Mouse (Mus musculus): ENCODE results near the gene Itih4. TPM values are rescaled to one million over a fixed set of nuclear protein-coding genes. Genes with fewer than 3 reads are reported as not detected.

The Itih4 gene
- 278 and 305 TPM in 2 replicates for polyA plus RNA-seq (2015; fragmentation: Nextera tagmentation; extraction: Ambion mirVana)

DNA sequence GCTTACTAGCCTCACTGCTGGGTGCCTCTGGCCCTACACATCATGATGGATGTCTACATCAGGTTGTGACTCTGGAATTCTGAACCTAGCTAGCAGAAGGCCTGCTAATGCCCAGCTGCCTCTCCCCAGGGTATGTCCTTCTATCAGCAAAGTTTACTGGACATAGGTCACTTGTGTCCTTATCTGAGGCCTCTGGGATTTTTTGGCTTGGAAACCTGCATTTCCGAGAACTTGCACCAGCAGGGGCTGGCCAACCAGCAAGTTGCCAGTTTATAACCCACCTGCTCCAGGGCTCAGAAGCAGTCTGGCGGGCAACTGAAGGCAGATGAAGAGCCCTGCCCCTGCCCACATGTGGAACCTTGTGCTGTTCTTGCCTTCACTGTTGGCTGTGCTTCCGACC lies at the start of gene Itih4:
Gene Itih4, plus strand, starts transcription at position 273 of the 400 bp plus-strand sequence.
- Histone ChIP-seq H3K4me2 (ENCODE audit: low read depth, low read length) (peak within 1 kb of the TSS; percentile 31), H3K27ac (ENCODE audit: low read length) (peak within 1 kb of the TSS; percentile 77)
- peak; percentile 66 for ATAC-seq (ENCODE audit: low read depth)

DNA sequence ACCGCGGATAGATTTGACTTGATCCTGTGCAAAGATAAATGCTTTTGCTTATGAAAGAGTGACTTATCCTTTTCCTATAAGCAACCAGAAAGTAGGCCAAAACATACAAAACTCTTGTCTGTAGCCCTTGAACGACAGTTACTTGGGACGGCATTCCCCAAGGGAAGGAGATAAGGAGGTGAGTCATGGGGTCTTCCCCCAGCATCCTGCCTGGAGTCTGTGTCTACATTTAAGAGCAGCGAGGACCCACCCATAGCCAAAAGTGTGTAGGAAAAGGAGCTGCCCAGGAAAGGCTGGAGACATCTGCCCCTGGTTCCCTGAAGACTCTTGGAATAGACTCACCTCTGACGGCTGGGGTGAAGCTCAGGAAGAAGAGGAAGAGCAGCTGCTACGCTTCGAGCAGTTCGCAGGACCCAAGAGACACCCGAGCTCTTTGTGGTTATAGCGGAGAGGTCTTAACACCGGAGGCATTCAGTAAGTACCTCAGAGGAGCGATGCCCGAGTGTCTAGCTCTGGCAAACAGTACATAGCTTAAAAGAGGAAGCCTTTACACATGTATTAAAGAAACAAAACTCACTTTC lies 48.8 kb upstream of the Itih4 start:
- Histone ChIP-seq H3K36me3 (ENCODE audit: control insufficient read depth, insufficient read depth) (no peaks in the 10 kb centered on the region), H3K9me3 (replicated peaks; ENCODE audit: control insufficient read depth, low read length) (no peaks in the 10 kb centered on the region), H3K4me2 (ENCODE audit: low read depth, low read length) (no peak overlapping the region), H3K4me1 (ENCODE audit: control insufficient read depth, low read depth, low read length) (no peaks in the 10 kb centered on the region), H3K9ac (ENCODE audit: low read depth, low read length) (no peak overlapping the region), H3K27ac (ENCODE audit: low read length) (no peak overlapping the region), H3K27me3 (ENCODE audit: control insufficient read depth, insufficient read depth, low read depth, low read length) (no peaks in the 10 kb centered on the region), H3K4me3 (ENCODE audit: low read depth, low read length) (no peak overlapping the region)
- WGBS (ENCODE audit: insufficient replicate concordance), result 68% methylated on average over 14 of the region's 14 CpGs
- no peak for ATAC-seq (ENCODE audit: low read depth)

More for the DNA sequence above, at the start of gene Itih4:
- WGBS (ENCODE audit: insufficient replicate concordance), result 59% methylated on average over 3 of the region's 3 CpGs
- peak within 1 kb of the TSS; percentile 40 for H3K4me3 ChIP-seq (ENCODE audit: low read depth, low read length)
- no peak within 1 kb of the TSS for H3K9ac ChIP-seq (ENCODE audit: low read depth, low read length)
- no peaks in the 10 kb centered on the region for H3K9me3 ChIP-seq (replicated peaks; ENCODE audit: control insufficient read depth, low read length)
- H3K36me3 ChIP-seq (ENCODE audit: control insufficient read depth, insufficient read depth), result no peaks in the 10 kb centered on the region
- no peaks in the 10 kb centered on the region for H3K27me3 ChIP-seq (ENCODE audit: control insufficient read depth, insufficient read depth, low read depth, low read length)
- H3K4me1 ChIP-seq (ENCODE audit: control insufficient read depth, low read depth, low read length), result no peaks in the 10 kb centered on the region; the same call in 1 of the 2 replicates

DNA sequence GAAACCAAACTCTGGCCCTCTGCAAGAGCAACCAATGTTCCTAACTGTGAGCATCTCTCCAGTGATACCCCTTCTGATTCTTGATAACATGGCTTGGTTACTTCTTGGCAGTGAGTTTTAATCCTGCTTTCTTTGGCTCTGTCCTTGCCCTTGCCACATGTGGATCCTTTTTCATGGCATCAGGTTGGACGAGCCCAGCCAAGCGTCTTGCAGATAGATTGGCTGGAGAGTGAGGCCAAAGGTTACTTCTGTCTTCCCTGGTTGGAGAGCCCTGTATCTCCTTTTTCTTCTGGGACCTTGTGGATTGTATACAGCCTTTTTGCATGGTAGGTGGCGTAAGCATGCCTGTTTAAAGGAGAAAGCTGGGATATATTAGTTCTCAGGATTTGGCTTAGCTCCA lies 42.6 kb upstream of the Itih4 start:
- Histone ChIP-seq H3K27ac (ENCODE audit: low read length) (no peak overlapping the region), H3K9me3 (replicated peaks; ENCODE audit: control insufficient read depth, low read length) (no peaks in the 10 kb centered on the region), H3K27me3 (ENCODE audit: control insufficient read depth, insufficient read depth, low read depth, low read length) (no peaks in the 10 kb centered on the region), H3K4me1 (ENCODE audit: control insufficient read depth, low read depth, low read length) (no peaks in the 10 kb centered on the region), H3K9ac (ENCODE audit: low read depth, low read length) (no peak overlapping the region), H3K4me2 (ENCODE audit: low read depth, low read length) (no peak overlapping the region), H3K36me3 (ENCODE audit: control insufficient read depth, insufficient read depth) (no peaks in the 10 kb centered on the region), H3K4me3 (ENCODE audit: low read depth, low read length) (no peak overlapping the region)
- 59% methylated on average over 3 of the region's 3 CpGs for WGBS (ENCODE audit: insufficient replicate concordance)
- ATAC-seq (ENCODE audit: low read depth), result no peak

DNA sequence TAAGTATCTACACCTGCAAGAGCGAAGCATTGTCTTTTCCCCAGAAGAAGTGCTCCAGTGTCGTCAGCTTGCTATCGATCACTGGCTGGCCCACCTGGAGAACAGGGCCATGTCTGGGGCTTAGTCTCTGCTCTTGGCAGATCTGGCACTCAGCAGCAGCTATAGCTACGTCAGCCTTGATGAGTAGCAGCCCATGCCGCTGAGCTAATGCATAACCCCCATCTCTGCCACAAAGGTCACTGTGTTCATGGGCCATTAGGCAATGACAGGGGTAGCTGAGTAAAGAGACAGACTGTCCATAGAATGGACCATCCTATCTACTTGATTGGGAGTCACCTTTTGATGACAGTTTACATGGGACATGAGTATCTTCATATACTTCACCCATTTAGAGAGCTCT lies 35.8 kb upstream of the Itih4 start:
- Histone ChIP-seq H3K4me2 (ENCODE audit: low read depth, low read length) (no peak overlapping the region), H3K27ac (ENCODE audit: low read length) (no peak overlapping the region), H3K9me3 (replicated peaks; ENCODE audit: control insufficient read depth, low read length) (no peaks in the 10 kb centered on the region), H3K9ac (ENCODE audit: low read depth, low read length) (no peak overlapping the region), H3K4me1 (ENCODE audit: control insufficient read depth, low read depth, low read length) (no peaks in the 10 kb centered on the region; the same call in 1 of the 2 replicates), H3K4me3 (ENCODE audit: low read depth, low read length) (no peak overlapping the region), H3K36me3 (ENCODE audit: control insufficient read depth, insufficient read depth) (no peaks in the 10 kb centered on the region), H3K27me3 (ENCODE audit: control insufficient read depth, insufficient read depth, low read depth, low read length) (no peaks in the 10 kb centered on the region)
- 77% methylated on average over 5 of the region's 5 CpGs for WGBS (ENCODE audit: insufficient replicate concordance)
- ATAC-seq (ENCODE audit: low read depth), result peak; percentile 71

DNA sequence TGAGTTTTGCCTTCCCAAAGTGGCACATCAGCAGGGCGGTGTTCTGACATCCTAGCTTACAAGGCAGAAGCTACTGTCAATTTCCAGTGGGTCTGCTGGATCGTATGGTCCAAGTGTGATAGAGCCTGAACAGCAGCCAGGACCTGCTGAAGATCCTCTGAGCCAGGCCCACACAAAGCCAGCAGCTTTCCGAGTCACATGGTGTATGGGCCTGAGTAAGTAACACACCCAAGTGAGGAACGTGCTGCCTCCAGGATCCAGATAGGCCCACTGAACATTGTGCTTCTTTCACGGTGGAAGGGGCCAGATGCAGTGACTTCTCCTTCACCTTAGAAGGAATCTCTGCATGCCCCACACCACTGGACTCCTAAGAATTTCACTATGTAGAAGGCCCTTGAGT lies 34.0 kb upstream of the Itih4 start:
- Histone ChIP-seq H3K4me2 (ENCODE audit: low read depth, low read length) (no peak overlapping the region), H3K27ac (ENCODE audit: low read length) (no peak overlapping the region), H3K9me3 (replicated peaks; ENCODE audit: control insufficient read depth, low read length) (no peaks in the 10 kb centered on the region), H3K4me3 (ENCODE audit: low read depth, low read length) (no peak overlapping the region), H3K36me3 (ENCODE audit: control insufficient read depth, insufficient read depth) (no peaks in the 10 kb centered on the region), H3K27me3 (ENCODE audit: control insufficient read depth, insufficient read depth, low read depth, low read length) (no peaks in the 10 kb centered on the region), H3K4me1 (ENCODE audit: control insufficient read depth, low read depth, low read length) (no peaks in the 10 kb centered on the region; the same call in 1 of the 2 replicates), H3K9ac (ENCODE audit: low read depth, low read length) (no peak overlapping the region)
- 74% methylated on average over 5 of the region's 5 CpGs for WGBS (ENCODE audit: insufficient replicate concordance)
- ATAC-seq (ENCODE audit: low read depth), result no peak

DNA sequence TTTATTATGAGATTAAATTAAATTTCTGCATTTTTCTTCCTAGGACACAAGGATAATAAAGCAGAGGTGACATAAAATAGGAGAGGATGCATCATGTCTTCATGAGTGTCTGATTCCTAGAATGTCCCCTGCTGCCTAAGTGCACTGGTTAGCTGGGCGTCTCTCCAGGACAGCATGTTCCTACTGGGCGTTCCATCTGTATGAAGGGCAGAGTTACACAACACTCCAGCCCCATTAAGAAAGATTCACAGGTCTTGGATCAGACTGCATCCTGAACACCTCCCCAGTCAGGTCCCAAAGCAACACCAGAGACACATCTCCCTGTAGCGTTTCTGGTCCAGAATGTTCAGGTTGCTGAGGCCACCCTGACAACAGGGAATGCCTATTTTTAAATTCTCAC lies 31.0 kb upstream of the Itih4 start:
- WGBS (ENCODE audit: insufficient replicate concordance), result 72% methylated on average over 3 of the region's 3 CpGs
- no peak for ATAC-seq (ENCODE audit: low read depth)
- no peak overlapping the region for H3K9ac ChIP-seq (ENCODE audit: low read depth, low read length)
- no peaks in the 10 kb centered on the region for H3K9me3 ChIP-seq (replicated peaks; ENCODE audit: control insufficient read depth, low read length)
- H3K4me3 ChIP-seq (ENCODE audit: low read depth, low read length), result no peak overlapping the region
- no peaks in the 10 kb centered on the region for H3K27me3 ChIP-seq (ENCODE audit: control insufficient read depth, insufficient read depth, low read depth, low read length)
- no peak overlapping the region for H3K27ac ChIP-seq (ENCODE audit: low read length)
- no peaks in the 10 kb centered on the region; the same call in 1 of the 2 replicates for H3K4me1 ChIP-seq (ENCODE audit: control insufficient read depth, low read depth, low read length)
- no peaks in the 10 kb centered on the region for H3K36me3 ChIP-seq (ENCODE audit: control insufficient read depth, insufficient read depth)
- H3K4me2 ChIP-seq (ENCODE audit: low read depth, low read length), result no peak overlapping the region

DNA sequence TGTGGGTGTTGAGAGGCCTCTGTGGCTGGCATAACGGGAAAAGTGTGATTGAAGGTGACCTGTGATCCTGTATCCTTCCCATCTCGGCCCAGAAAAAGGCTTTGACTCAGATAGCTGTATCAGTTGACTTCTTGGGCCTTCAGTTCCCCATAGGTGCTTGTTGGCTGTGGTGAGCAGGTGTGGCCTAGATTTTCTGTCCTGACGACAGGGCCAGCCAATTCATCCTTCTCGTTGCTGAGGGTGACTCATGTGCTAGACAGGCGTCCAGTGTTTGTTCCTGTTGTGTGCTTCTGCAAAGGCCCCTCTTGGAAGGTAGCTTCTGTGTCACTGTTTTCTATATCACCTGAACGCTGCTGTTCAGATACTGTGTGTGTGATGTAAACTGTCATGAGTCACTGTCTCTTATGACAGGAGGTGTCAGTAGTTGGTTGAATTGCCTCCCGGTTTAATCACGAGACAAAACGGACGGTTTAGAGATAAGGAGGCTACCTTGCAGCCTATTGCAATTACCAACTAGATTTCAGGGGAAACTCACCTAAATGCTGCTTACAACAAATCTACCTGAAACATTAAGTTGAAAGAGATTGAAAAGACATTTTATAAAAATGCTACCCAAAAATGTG lies 29.3 kb upstream of the Itih4 start:
- Histone ChIP-seq H3K9ac (ENCODE audit: low read depth, low read length) (no peak overlapping the region), H3K27me3 (ENCODE audit: control insufficient read depth, insufficient read depth, low read depth, low read length) (no peaks in the 10 kb centered on the region), H3K4me1 (ENCODE audit: control insufficient read depth, low read depth, low read length) (no peaks in the 10 kb centered on the region; the same call in 1 of the 2 replicates), H3K4me2 (ENCODE audit: low read depth, low read length) (no peak overlapping the region), H3K4me3 (ENCODE audit: low read depth, low read length) (no peak overlapping the region), H3K27ac (ENCODE audit: low read length) (no peak overlapping the region), H3K9me3 (replicated peaks; ENCODE audit: control insufficient read depth, low read length) (no peaks in the 10 kb centered on the region), H3K36me3 (ENCODE audit: control insufficient read depth, insufficient read depth) (no peaks in the 10 kb centered on the region)
- no peak for ATAC-seq (ENCODE audit: low read depth)
- 49% methylated on average over 10 of the region's 10 CpGs for WGBS (ENCODE audit: insufficient replicate concordance)

DNA sequence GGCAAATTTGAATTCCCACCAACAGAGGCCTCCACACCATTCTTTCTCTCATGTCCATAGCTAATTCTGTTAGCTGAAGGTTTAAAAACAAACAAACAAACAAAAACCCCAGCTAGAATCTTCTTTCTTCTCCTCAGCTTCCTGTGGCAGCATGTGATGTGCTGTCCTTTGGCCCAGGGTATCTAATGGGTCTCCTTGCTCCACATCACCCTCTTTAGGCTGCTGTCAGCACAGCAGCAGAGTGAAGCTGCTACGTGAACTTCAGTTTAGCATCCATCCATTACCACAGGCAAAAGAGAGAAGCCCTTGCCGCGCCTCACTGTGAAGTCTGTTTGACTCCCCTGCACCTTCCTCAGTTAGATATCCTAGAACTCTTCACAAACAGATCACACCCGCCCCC lies 28.3 kb upstream of the Itih4 start:
- H3K36me3 ChIP-seq (ENCODE audit: control insufficient read depth, insufficient read depth), result no peaks in the 10 kb centered on the region
- H3K4me1 ChIP-seq (ENCODE audit: control insufficient read depth, low read depth, low read length), result no peaks in the 10 kb centered on the region; the same call in 1 of the 2 replicates
- H3K9me3 ChIP-seq (replicated peaks; ENCODE audit: control insufficient read depth, low read length), result no peaks in the 10 kb centered on the region
- no peak for ATAC-seq (ENCODE audit: low read depth)
- H3K27ac ChIP-seq (ENCODE audit: low read length), result no peak overlapping the region
- 68% methylated on average over 4 of the region's 4 CpGs for WGBS (ENCODE audit: insufficient replicate concordance)
- no peaks in the 10 kb centered on the region for H3K27me3 ChIP-seq (ENCODE audit: control insufficient read depth, insufficient read depth, low read depth, low read length)
- H3K4me3 ChIP-seq (ENCODE audit: low read depth, low read length), result no peak overlapping the region
- H3K4me2 ChIP-seq (ENCODE audit: low read depth, low read length), result no peak overlapping the region
- H3K9ac ChIP-seq (ENCODE audit: low read depth, low read length), result no peak overlapping the region

DNA sequence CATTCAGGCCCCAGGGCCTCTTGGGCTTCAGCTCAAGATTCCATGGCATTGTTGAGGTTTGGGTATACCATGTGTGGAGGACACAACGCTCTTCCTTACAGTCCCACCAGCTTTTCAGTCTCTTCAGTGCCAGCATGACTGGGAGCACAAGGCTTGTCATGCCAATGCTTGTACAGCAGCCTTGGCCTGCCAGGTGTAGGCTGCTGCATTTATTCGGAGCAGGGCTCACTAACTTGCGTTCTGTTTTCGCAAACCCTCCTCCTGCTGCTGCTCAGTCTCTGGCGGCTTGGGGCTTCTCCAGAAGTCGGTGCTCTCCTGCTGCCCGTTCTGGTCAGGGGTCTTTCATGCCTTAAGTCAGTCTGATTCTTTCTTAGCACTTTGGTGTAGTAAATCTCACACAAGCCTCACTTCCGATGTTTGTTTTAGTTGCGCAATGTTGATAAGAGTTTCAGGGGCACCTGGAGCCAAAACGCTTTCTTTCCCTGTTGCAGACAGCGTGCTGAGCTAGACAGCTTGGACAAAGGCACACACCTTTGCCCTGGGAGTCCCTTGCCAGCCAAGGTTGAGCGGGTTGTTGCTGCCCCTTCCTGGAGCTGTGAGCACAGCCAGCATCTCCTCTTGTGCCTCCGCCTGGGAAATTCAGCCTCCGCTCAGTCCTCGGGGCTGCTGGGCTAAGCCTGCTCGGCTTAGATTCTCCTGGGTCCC lies 24.7 kb upstream of the Itih4 start:
- Histone ChIP-seq H3K9me3 (replicated peaks; ENCODE audit: control insufficient read depth, low read length) (no peaks in the 10 kb centered on the region), H3K27me3 (ENCODE audit: control insufficient read depth, insufficient read depth, low read depth, low read length) (no peaks in the 10 kb centered on the region), H3K4me2 (ENCODE audit: low read depth, low read length) (no peak overlapping the region; the same call in 1 of the 2 replicates), H3K36me3 (ENCODE audit: control insufficient read depth, insufficient read depth) (no peaks in the 10 kb centered on the region), H3K27ac (ENCODE audit: low read length) (peak overlapping the region; percentile 66), H3K4me1 (ENCODE audit: control insufficient read depth, low read depth, low read length) (no peaks in the 10 kb centered on the region; the same call in 1 of the 2 replicates), H3K9ac (ENCODE audit: low read depth, low read length) (no peak overlapping the region), H3K4me3 (ENCODE audit: low read depth, low read length) (no peak overlapping the region)
- peak; percentile 76 for ATAC-seq (ENCODE audit: low read depth)
- WGBS (ENCODE audit: insufficient replicate concordance), result 63% methylated on average over 16 of the region's 16 CpGs

Measured in liver, embryonic 16.5 days (tissue).